Mouse (Mus musculus) retina, postnatal 7 days (tissue): Measurements from ENCODE around the gene Odc1.
A peak's percentile ranks its signal among the peaks of the same experiment; 100 is the strongest.
"Not testable (repeated sequence)": the region's sequence is repeated elsewhere in the genome, so short reads cannot be mapped to it uniquely, and the experiment has no call there.

Source experiments
- DNase-seq: peaks from one replicate; pipeline ENCODE4 v3.0.0-alpha.2; 2012; ENCODE audit warnings: low read depth, low spot score

The Odc1 gene

GRCm38 (mm10) chr12:17544209-17545106, at the start of gene Odc1:
Gene Odc1 (plus strand): TSS chr12:17544794.
- peak; percentile 95 for DNase-seq

- no peak for DNase-seq
These were observed 49.8 kb upstream of the Odc1 start for GRCm38 (mm10) chr12:17494809-17495208.

DNA sequence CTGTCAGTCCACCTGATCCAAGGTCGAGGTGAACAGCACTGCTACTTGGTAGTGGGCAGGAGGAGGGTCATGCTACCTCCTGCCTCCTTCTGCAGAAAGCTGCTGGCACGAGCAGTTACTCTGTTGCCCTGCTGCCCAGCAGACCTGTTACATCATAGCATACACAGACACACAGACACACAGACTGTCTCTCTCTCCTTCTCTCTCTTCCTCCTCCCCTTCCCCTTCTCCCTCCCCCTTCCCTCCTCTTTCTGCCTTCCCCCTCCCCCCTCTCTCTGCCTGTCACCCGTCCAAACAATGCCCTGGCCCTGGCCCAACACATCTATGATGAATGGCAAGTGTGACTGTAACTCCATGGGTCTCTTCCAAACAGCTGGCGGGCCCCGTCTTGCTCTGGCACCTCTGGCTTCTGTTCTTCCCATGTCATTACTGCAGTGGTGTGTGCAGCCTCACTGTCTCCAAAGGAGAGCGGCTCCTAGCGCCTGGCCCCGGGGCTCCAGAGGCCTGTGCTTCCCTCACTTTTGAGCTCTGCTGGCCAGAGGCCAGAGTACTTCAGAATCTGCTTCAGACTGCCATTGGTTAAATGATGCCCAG, 48.6 kb upstream of the Odc1 start:
- DNase-seq: no peak

GRCm38 (mm10) chr12:17505620-17506074, 38.9 kb upstream of the Odc1 start:
- no peak for DNase-seq

GRCm38 (mm10) chr12:17506117-17506993, 38.2 kb upstream of the Odc1 start:
- no peak for DNase-seq

DNA sequence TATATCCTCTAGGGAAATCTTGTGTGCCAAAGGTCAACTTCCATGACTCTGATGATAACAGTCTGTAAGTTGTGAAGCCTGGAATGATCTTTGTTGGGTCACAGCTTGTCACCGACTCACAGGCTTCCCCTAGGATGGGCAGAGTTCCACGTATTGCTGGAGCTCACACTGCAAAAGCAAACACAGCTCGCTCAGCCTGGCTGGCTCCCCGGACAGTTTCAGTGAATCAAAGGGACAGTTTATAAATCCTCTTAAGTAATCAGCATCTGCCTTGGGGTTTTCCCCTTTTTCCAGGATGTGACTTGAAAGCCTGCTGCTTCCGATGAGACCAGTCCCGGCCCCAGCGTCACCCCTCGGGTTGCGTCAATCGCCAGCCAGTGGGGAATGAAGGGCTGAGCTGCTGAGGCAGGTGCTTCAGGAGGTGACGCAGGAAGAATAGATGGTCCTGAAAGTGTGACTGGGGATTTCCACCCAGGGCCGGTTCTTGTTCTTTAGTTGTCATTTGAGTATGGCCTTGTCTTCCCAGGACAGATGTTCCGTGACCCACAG, 37.5 kb upstream of the Odc1 start:
- DNase-seq: no peak

- no peak for DNase-seq
These were observed 35.3 kb upstream of the Odc1 start for GRCm38 (mm10) chr12:17509310-17509709.

- no peak for DNase-seq
These were observed 34.4 kb upstream of the Odc1 start for GRCm38 (mm10) chr12:17510158-17510557.

- no peak for DNase-seq
These were observed 33.6 kb upstream of the Odc1 start for GRCm38 (mm10) chr12:17511019-17511418.

- DNase-seq: no peak
These were observed 15.4 kb upstream of the Odc1 start for GRCm38 (mm10) chr12:17529180-17529579.

GRCm38 (mm10) chr12:17529726-17530125, 14.9 kb upstream of the Odc1 start:
- no peak for DNase-seq

- DNase-seq: no peak
These were observed 13.8 kb upstream of the Odc1 start for GRCm38 (mm10) chr12:17530825-17531224.

GRCm38 (mm10) chr12:17536222-17536621, 8.4 kb upstream of the Odc1 start:
- no peak for DNase-seq

- DNase-seq: no peak
These were observed 7.4 kb upstream of the Odc1 start for GRCm38 (mm10) chr12:17537147-17537546.

GRCm38 (mm10) chr12:17538087-17538486, 6.5 kb upstream of the Odc1 start:
- DNase-seq: no peak

DNA sequence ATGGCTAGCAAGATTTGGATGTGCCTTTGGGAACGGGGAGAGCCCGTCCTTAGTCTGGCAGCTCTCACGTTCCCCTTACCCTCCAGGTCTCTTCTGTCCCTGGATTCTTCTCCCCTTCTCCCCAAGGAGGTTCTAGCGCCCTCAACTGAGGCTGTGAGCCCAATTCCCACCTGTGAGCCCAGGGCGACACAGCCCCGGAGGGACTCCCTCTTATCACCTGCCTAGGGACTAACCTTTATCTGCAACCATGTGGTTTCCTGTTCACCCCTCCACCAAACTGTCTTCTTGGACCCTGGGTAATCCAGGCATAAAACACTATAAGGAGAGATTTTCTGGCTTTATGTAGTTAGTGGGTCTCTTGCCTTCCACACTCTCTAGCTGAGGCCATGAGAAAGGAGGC, 5.6 kb upstream of the Odc1 start:
- no peak for DNase-seq

- DNase-seq: no peak
These were observed 4.5 kb upstream of the Odc1 start for GRCm38 (mm10) chr12:17540040-17540552.

GRCm38 (mm10) chr12:17545107-17545571, 545 bp downstream of the Odc1 start:
- peak; percentile 28 for DNase-seq

DNA sequence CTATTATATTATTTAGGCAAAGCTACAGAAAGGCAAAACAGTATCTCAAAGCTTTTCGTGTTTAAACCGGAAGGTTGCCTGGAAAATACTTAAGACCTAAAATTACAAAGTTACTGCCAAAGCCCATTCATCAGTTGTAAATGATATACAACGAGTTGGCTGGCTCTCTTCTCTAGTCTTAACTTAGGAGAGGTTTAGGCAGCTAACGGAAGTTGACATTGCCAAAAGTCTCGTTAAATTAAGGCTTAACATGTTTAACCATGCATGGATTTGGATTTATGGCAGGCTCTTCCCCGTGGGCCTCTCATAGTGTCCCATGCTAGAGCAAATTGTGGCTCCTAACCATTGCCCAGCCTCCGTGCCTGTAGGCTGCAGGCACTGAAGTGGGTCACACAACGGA, 1.3 kb downstream of the Odc1 start:
- DNase-seq: no peak

DNA sequence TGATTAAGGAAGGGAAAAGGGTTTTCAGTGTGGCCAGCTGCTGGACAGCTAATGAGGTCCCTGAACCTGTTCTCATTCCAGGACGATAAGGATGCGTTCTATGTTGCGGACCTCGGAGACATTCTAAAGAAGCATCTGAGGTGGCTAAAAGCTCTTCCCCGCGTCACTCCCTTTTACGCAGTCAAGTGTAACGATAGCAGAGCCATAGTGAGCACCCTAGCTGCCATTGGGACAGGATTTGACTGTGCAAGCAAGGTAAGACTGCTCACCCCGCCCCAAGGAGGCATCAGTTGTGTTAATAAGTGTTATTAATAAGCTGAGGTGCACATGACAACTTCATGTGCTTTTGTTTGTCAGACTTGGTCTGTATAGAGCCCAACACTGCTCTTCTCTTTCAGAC, 3.0 kb downstream of the Odc1 start:
- not testable (repeated sequence) for DNase-seq

- DNase-seq: no peak
These were observed 3.9 kb downstream of the Odc1 start for GRCm38 (mm10) chr12:17548505-17548904.
